Mouse (Mus musculus) 416B (cell line): ENCODE data around the gene Tiparp.

Source experiments
- DNase-seq: peaks from one replicate; pipeline ENCODE4 v3.0.0; 2011; ENCODE audit warnings: low read depth

The Tiparp gene

DNA sequence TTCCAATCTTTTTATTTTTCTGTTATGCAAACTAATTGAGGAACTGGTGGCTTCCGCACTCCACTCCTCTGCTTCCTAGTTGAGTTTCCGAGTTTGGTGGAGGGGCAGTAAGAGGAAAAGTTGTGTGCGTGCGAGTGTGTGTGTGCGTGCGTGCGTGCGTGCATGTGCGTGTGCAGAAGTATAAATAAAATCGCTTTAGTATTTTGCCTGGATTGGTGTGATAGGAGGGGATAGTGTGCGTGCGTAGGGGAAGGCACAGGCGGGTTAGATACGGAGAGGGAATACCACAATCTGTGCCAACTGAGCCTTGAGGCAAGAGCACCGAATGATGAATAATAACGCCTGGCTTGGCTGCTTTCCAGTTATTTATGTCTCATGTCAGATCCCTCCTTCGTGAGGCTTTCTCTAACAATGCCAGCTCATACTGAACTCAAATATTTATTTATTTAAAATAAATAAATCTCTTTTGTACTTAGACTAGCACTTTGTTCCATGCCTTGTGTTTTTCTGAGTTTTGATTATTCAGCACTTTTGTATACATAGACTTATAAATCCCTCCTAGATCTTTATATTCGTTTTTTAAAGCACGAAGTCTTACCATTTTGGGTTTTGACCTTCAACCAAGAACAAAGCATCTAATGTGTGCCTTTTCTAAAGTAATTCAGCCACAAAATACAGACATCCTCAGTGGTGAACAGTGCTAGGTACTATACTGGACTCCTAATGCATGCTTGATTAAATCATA is 1.4 kb downstream of the Tiparp start:
- DNase-seq, result peak; percentile 94

DNA sequence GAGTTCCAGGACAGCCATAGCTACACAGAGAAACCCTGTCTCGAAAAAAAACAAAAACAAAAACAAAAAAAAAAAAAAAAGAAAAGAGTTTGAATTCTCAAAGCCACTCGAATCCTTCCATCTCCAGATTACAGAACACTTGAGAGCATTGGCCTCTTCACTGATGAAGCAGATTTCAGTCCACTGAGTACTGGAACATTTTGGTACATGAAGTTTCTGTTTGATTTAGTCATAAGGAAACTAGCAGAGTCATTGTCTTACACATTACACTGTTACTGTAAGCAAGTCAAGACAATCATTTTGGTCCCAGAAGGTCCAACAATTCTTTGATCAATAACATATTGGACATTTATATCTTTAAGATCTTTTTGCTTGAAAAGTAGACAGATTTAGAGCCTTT is 4.8 kb downstream of the Tiparp start:
- peak; percentile 42 for DNase-seq

- peak; percentile 47 for DNase-seq
Measured at GRCm38 (mm10) chr3:65533598-65533997, 5.4 kb downstream of the Tiparp start.

DNA sequence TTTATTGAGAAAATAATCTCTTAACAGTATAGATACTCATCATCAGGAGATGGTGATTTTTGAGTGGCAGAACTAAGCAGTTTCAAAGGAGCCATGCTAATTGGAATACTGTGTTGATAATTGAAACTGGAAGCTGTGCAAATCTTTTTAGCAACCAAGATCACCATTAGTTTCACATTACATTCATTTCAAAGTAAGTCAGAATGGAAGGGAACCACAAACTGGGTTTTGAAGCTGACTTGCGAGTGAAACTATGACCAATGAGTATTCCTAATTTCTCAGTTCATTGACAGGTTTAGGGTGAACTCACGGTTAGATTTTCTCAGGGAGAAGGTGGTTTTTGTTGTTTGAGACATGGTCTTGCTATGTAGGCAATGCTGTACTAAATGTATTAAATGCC is 6.3 kb downstream of the Tiparp start:
- no peak for DNase-seq

GRCm38 (mm10) chr3:65535087-65535761 is 7.0 kb downstream of the Tiparp start:
- DNase-seq, result no peak

GRCm38 (mm10) chr3:65537288-65537687 is 9.1 kb downstream of the Tiparp start:
- DNase-seq, result peak; percentile 40

- DNase-seq, result no peak
Measured at GRCm38 (mm10) chr3:65540906-65541551, 12.8 kb downstream of the Tiparp start.

GRCm38 (mm10) chr3:65541552-65541935 is 13.3 kb downstream of the Tiparp start:
- peak; percentile 39 for DNase-seq

- DNase-seq, result no peak
Measured at GRCm38 (mm10) chr3:65549785-65550184, 21.6 kb downstream of the Tiparp start.

DNA sequence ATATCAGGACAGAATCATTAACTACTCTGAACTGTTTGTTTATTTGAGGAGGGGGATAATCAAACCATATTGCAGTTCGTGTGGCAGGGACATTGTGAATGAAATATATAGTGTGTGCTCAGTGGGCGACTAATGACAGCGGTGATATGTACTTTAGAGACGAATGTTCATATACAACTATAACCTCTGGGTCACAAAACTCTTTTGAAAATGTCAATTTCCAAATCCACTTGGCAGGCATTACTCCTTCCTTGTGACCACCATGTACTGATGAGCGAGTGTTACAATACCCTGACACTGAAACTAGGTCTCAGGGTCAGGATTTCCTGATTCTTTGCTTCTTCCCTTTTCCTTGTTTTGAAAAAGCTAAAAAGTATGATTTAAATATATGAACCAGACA is 22.9 kb downstream of the Tiparp start:
- no peak for DNase-seq

GRCm38 (mm10) chr3:65554633-65555032 is 26.4 kb downstream of the Tiparp start:
- no peak for DNase-seq

- no peak for DNase-seq
Measured at GRCm38 (mm10) chr3:65558679-65559078, 30.5 kb downstream of the Tiparp start.

GRCm38 (mm10) chr3:65562212-65562611 is 34.0 kb downstream of the Tiparp start:
- no peak for DNase-seq

GRCm38 (mm10) chr3:65562694-65563093 is 34.5 kb downstream of the Tiparp start:
- DNase-seq, result no peak

GRCm38 (mm10) chr3:65563926-65564624 is 35.9 kb downstream of the Tiparp start:
- no peak for DNase-seq

DNA sequence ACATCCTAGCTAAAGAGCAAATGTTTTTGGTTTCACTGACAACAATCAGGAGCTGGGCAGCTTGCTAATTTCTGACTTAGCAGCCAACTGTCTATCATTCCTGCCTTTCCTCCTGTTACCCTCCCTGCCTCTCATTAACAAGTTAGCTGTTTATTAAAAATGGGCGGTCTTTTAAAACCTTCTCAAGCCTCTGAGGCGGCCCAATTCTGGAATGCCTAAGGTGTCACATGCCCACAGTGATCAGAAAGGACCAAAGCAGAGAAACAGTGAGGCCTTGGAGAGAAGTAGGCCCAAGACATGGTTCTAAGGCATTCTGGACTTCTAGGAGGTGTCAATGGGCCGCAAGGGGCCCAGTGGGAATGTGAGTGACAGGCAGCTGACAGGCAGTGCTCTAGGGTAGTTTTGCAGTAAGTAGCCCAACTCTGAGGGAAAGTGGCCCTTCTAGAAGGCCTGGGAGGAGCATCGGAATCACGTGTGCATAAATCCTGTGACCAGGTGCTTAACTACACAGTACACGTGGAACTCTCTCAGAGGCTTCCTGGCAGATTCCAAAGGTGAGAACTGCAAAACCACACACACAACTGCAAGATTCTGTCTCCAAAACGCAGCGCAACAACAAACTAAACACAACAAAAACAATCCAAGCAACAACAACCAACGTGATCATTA is 37.6 kb downstream of the Tiparp start:
- DNase-seq, result no peak

DNA sequence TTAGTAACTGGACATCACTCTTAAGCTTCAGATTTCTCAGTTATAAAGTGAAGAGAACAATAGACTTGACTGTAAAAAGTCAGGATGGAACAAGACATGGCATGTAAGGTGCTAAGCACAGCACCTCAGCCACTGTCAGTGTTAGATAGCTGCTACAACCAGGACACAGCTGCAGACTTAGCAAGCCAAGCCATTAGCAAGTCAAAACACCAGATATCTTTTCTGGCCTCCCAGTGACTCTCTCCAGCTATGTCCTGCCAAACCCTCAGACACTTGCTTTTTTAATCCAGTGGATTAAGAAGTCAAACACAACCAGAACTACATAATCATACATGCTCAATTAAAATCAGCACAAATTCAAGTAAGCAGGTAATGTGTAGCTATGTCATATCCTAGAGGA is 41.7 kb downstream of the Tiparp start:
- no peak for DNase-seq

- DNase-seq, result no peak
Measured at GRCm38 (mm10) chr3:65573516-65573915, 45.3 kb downstream of the Tiparp start.

- no peak for DNase-seq
Measured at GRCm38 (mm10) chr3:65577602-65578001, 49.4 kb downstream of the Tiparp start.

- no peak for DNase-seq
Measured at GRCm38 (mm10) chr3:65579260-65579921, 51.2 kb downstream of the Tiparp start.

GRCm38 (mm10) chr3:65581596-65581995 is 53.4 kb downstream of the Tiparp start:
- DNase-seq, result peak; percentile 86
